Mouse (Mus musculus) thymus, adult 2 months (tissue): ENCODE measurements around the gene Gm21970.

Source experiments
- CTCF ChIP-seq: fragments of 200-500 bp; IDR thresholded peaks from 2 replicates; pipeline ENCODE4 v1.5.1; 2012; ENCODE audit warnings: mild to moderate bottlenecking, control low read depth, low read length, moderate library complexity, borderline replicate concordance; ENCODE audit not compliant: control insufficient read depth, poor library complexity, insufficient read depth; ENCODE audit errors: extremely low read depth
- POLR2A ChIP-seq: fragments of 200-500 bp; IDR thresholded peaks from 2 replicates; pipeline ENCODE4 v1.6.1; 2012; ENCODE audit warnings: mild to moderate bottlenecking, low read length, control low read depth, moderate library complexity; ENCODE audit not compliant: control insufficient read depth, poor library complexity, insufficient read depth; ENCODE audit errors: extremely low read depth

DNA sequence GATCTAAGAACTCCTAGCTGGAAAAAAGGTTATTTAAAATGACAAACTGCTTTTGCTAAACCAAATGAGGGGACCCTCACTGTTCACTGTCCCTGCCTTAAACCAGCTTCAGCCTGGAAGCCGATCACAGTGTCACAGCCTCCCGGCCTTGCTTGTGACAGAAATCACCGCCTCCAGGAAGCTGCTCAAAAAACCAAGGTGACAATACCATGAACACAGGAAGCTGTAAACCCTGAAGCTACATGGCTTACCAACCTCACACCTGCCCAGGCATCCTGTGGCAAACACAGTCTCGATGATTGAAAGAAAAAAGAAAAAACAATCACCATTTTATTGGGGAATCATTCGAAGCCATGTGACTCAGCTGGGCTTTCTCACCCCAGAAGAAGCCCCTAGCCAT is 54.0 kb downstream of the Gm21970 start:
- peak; percentile 43; the same call in 1 of the 2 replicates for TF ChIP-seq POLR2A
- TF ChIP-seq CTCF: no peak
